Mouse (Mus musculus): ENCODE measurements around the gene Tmsb4x. TPM values are rescaled to one million over a fixed set of nuclear protein-coding genes. Genes with fewer than 3 reads are reported as not detected.

Gene Tmsb4x
- polyA plus RNA-seq, 1 experiment from 2014 or later, result 6,437 TPM

DNA sequence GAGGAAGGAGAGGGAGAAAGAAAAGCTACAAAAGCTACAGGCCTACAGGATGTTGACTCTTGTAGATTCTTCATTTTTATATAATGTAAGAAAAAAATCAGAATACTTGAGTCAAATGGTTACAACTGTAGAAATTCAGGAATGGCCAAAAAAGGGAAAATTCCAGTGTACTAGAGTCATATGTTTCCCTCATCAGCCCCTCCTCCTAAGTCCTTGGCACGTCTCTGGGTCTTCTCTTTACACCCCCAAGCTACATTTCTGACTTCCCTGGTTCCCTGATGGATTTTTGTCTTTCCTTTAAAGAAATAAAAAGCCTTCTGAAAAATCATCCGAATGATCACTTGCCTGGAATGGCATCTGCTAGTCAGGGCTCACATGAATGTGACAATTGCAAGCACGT is 34.8 kb downstream of the Tmsb4x start:
- Histone ChIP-seq H3K27ac (ENCODE audit: low read length) (no peak overlapping the region), H3K36me3 (ENCODE audit: control insufficient read depth, insufficient read depth, low read length) (no peaks in the 10 kb centered on the region), H3K9ac (ENCODE audit: low read length) (no peak overlapping the region), H3K27me3 (ENCODE audit: control insufficient read depth, insufficient read depth, low read length) (no peaks in the 10 kb centered on the region; the same call in 1 of the 2 replicates), H3K4me2 (ENCODE audit: low read depth, low read length) (no peak overlapping the region), H3K4me1 (ENCODE audit: control insufficient read depth, insufficient read depth, low read length) (no peaks in the 10 kb centered on the region), H3K4me3 (replicated peaks; ENCODE audit: low read length) (no peak overlapping the region), H3K9me3 (replicated peaks; ENCODE audit: control insufficient read depth, low read length) (no peaks in the 10 kb centered on the region)
- no peak for ATAC-seq (ENCODE audit: insufficient read depth, low FRiP score)
- 64% methylated on average over 3 of the region's 3 CpGs for WGBS

DNA sequence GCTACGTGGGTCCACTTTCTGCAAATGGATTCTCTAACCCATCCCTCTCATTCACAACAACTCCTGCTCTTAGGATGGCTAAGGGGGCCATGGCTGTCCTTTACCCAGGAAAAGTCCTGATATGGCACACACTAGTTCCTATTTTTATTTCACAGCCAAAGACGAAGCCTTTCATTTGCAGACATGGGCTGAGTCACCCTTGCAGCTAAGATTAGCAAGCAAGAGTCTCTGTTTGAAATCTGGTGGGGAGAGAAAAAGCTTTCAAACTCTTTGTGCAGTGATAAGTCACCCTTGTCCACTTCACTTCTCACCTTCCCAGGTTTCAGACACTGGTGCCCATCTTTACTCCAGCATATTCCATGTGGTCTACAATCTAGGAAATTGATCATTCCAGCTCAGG is 36.9 kb downstream of the Tmsb4x start:
- no peak overlapping the region for H3K4me2 ChIP-seq (ENCODE audit: low read depth, low read length)
- H3K9ac ChIP-seq (ENCODE audit: low read length), result no peak overlapping the region
- no peak overlapping the region for H3K4me3 ChIP-seq (replicated peaks; ENCODE audit: low read length)
- H3K4me1 ChIP-seq (ENCODE audit: control insufficient read depth, insufficient read depth, low read length), result no peaks in the 10 kb centered on the region
- ATAC-seq (ENCODE audit: insufficient read depth, low FRiP score), result no peak
- 0 out of 2 replicates have a peak overlapping the region, but pooled peaks have one; percentile 32 for H3K27ac ChIP-seq (ENCODE audit: low read length)
- no peaks in the 10 kb centered on the region for H3K36me3 ChIP-seq (ENCODE audit: control insufficient read depth, insufficient read depth, low read length)
- 57% methylated on average over 2 of the region's 2 CpGs for WGBS
- no peaks in the 10 kb centered on the region for H3K9me3 ChIP-seq (replicated peaks; ENCODE audit: control insufficient read depth, low read length)
- H3K27me3 ChIP-seq (ENCODE audit: control insufficient read depth, insufficient read depth, low read length), result no peaks in the 10 kb centered on the region; the same call in 1 of the 2 replicates

DNA sequence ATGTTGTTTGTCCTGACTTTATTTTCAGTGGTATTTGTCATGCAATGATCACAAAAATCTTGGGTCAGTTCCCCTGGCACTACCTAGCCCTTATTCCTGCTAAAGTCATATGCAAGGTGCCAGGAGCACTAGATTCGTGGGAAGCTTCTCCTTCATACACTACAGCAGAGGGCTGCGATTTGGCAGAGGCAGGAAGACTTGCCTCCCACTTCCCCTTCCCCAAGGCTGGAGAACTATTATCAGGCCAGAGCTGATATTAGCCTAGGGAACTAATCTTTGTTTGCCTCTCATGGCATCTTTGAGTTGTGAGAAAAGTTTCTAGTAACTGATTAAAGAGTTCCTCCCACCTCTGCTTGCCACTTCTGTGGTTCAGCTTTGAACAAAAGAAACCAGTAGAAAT is 37.8 kb downstream of the Tmsb4x start:
- no peak overlapping the region for H3K4me3 ChIP-seq (replicated peaks; ENCODE audit: low read length)
- no peak overlapping the region for H3K9ac ChIP-seq (ENCODE audit: low read length)
- ATAC-seq (ENCODE audit: insufficient read depth, low FRiP score), result no peak
- no peak overlapping the region for H3K27ac ChIP-seq (ENCODE audit: low read length)
- H3K9me3 ChIP-seq (replicated peaks; ENCODE audit: control insufficient read depth, low read length), result no peaks in the 10 kb centered on the region
- no peaks in the 10 kb centered on the region; the same call in 1 of the 2 replicates for H3K27me3 ChIP-seq (ENCODE audit: control insufficient read depth, insufficient read depth, low read length)
- WGBS, result 50% methylated on average over 2 of the region's 2 CpGs
- H3K4me1 ChIP-seq (ENCODE audit: control insufficient read depth, insufficient read depth, low read length), result no peaks in the 10 kb centered on the region
- no peaks in the 10 kb centered on the region for H3K36me3 ChIP-seq (ENCODE audit: control insufficient read depth, insufficient read depth, low read length)
- H3K4me2 ChIP-seq (ENCODE audit: low read depth, low read length), result no peak overlapping the region

DNA sequence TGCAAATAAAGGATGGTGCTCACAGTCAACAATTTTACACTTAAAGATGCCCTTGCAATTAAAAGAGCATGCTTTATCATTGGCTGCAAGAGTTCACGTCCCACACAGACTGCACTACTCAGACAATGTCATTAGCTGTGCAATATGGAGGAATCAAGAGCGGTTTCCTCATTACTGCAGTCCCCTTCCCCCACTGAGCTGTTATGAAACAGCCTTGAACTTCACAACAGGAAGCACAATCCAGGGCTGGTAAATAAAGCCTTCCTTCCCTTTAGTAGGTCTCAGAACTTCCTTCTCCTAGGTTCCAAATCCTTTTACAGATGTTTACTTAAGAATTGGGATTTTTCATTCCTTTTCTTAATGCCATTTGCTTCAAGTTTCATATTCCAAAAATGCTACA is 41.8 kb downstream of the Tmsb4x start:
- ATAC-seq (ENCODE audit: insufficient read depth, low FRiP score), result no peak
- no peak overlapping the region for H3K4me3 ChIP-seq (replicated peaks; ENCODE audit: low read length)
- H3K27ac ChIP-seq (ENCODE audit: low read length), result no peak overlapping the region
- peaks cover 7% of the 10 kb centered on the region; the same call in 1 of the 2 replicates for H3K27me3 ChIP-seq (ENCODE audit: control insufficient read depth, insufficient read depth, low read length)
- no peaks in the 10 kb centered on the region for H3K4me1 ChIP-seq (ENCODE audit: control insufficient read depth, insufficient read depth, low read length)
- 52% methylated on average over 2 of the region's 2 CpGs for WGBS
- no peak overlapping the region for H3K9ac ChIP-seq (ENCODE audit: low read length)
- H3K36me3 ChIP-seq (ENCODE audit: control insufficient read depth, insufficient read depth, low read length), result no peaks in the 10 kb centered on the region
- H3K4me2 ChIP-seq (ENCODE audit: low read depth, low read length), result no peak overlapping the region
- no peaks in the 10 kb centered on the region for H3K9me3 ChIP-seq (replicated peaks; ENCODE audit: control insufficient read depth, low read length)

DNA sequence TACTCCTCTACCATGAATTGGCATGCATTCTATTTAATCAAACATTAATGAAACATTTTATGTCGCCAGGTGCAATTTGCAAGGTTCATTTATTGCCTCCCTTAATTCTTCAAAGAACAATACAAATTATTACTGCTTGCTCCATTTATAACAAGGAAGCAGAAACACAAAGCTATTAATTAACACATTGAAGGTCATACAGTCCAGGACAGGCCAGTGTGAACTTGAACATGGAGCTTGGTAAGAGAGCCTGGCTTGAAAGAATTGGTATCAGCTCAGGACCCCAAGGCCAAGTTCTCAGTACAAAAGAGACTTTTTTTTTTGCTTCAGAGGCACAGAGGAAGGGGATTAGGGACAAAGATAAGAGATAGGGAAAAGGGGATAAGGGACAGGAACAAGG is 43.1 kb downstream of the Tmsb4x start:
- Histone ChIP-seq H3K4me3 (replicated peaks; ENCODE audit: low read length) (no peak overlapping the region), H3K36me3 (ENCODE audit: control insufficient read depth, insufficient read depth, low read length) (no peaks in the 10 kb centered on the region), H3K27ac (ENCODE audit: low read length) (no peak overlapping the region), H3K4me1 (ENCODE audit: control insufficient read depth, insufficient read depth, low read length) (no peaks in the 10 kb centered on the region), H3K9ac (ENCODE audit: low read length) (no peak overlapping the region), H3K9me3 (replicated peaks; ENCODE audit: control insufficient read depth, low read length) (no peaks in the 10 kb centered on the region), H3K4me2 (ENCODE audit: low read depth, low read length) (no peak overlapping the region), H3K27me3 (ENCODE audit: control insufficient read depth, insufficient read depth, low read length) (peaks cover 7% of the 10 kb centered on the region; the same call in 1 of the 2 replicates)
- WGBS, result 83% methylated on average over 1 of the region's 1 CpGs
- ATAC-seq (ENCODE audit: insufficient read depth, low FRiP score), result no peak

DNA sequence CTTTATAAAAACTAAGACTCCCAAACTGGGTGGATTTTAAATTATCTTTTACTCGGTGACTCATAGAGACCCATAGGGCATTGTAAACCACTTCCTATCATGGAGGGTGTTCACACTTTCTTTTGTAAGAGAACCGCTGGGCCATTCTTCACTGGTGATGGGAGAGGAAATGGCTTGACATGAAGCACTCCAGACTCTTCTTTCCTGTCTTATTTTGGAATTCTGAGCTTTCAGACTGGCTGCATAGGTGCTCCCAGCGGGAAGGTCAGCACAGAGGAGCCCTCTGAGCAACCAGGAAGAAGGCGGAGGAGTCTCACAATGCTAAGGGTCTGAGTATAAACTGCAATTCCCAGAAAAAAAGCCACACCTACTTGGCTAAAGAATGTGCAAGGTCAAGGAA is 51.4 kb downstream of the Tmsb4x start:
- no peak overlapping the region for H3K4me3 ChIP-seq (replicated peaks; ENCODE audit: low read length)
- WGBS, result 68% methylated on average over 4 of the region's 4 CpGs
- no peak overlapping the region for H3K4me2 ChIP-seq (ENCODE audit: low read depth, low read length)
- H3K27me3 ChIP-seq (ENCODE audit: control insufficient read depth, insufficient read depth, low read length), result peaks cover 3% of the 10 kb centered on the region; the same call in 1 of the 2 replicates
- H3K9me3 ChIP-seq (replicated peaks; ENCODE audit: control insufficient read depth, low read length), result no peaks in the 10 kb centered on the region
- H3K4me1 ChIP-seq (ENCODE audit: control insufficient read depth, insufficient read depth, low read length), result no peaks in the 10 kb centered on the region
- H3K27ac ChIP-seq (ENCODE audit: low read length), result no peak overlapping the region
- no peaks in the 10 kb centered on the region for H3K36me3 ChIP-seq (ENCODE audit: control insufficient read depth, insufficient read depth, low read length)
- H3K9ac ChIP-seq (ENCODE audit: low read length), result no peak overlapping the region
- ATAC-seq (ENCODE audit: insufficient read depth, low FRiP score), result no peak

Other genes with a start within 250 kb of the Tmsb4x start
- 0.81 and 0.93 TPM in 2 replicates for gene Tlr8, start 55.0 kb upstream of the Tmsb4x start, polyA plus RNA-seq (2015; fragmentation: Nextera tagmentation; extraction: Ambion mirVana)
- 0.60 and 1.1 TPM in 2 replicates for gene Tlr7, start 121.2 kb upstream of the Tmsb4x start, polyA plus RNA-seq (2015; fragmentation: Nextera tagmentation; extraction: Ambion mirVana)
- gene Prps2, start 173.4 kb upstream of the Tmsb4x start, polyA plus RNA-seq (2015; fragmentation: Nextera tagmentation; extraction: Ambion mirVana), result 27.7 and 29.1 TPM in 2 replicates